Mouse (Mus musculus) gastrocnemius, postnatal 14 days (tissue): ENCODE results near the gene Anapc7. TPM values are rescaled to one million over a fixed set of nuclear protein-coding genes. Genes with fewer than 3 reads are reported as not detected.

Experiments used
- DNase-seq: peaks from one replicate; pipeline ENCODE4 v3.0.0; 2021; ENCODE audit warnings: mixed read lengths
- intact Hi-C: fragments of 180-260 bp; cut with DNase I; formaldehyde crosslinking; loops from one replicate; pipeline ENCODE4 v1.15.1; 2025; ENCODE audit warnings: low total_unique reads
- long read RNA-seq, 2 experiments: library from polyadenylated mRNA; stranded (forward); transcript quantifications; one replicate each; pipeline ENCODE4 v2.0.0; 2021
- total RNA-seq, 2 experiments: library from RNA; stranded (reverse); gene quantifications; 2 replicates each; pipeline ENCODE4 v1.2.3; 2021

The Anapc7 gene
- 10 to 100 TPM; 16.6 to 18.1 TPM for total RNA-seq
- long read RNA-seq, experiment 1, transcript Anapc7-201 (11 exons, 2,751 nt): major isoform, 15 of 19 reads
- long read RNA-seq, experiment 1, partial matches to known transcripts: 2 of 19 reads
- long read RNA-seq, experiment 1, other reads (novel, unspliced or antisense): 2 of 19 reads
- long read RNA-seq, experiment 2, transcript Anapc7-201 (11 exons, 2,751 nt): major isoform, 17 of 23 reads
- long read RNA-seq, experiment 2, partial matches to known transcripts: 5 of 23 reads
- long read RNA-seq, experiment 2, other reads (novel, unspliced or antisense): 1 of 23 reads

DNA sequence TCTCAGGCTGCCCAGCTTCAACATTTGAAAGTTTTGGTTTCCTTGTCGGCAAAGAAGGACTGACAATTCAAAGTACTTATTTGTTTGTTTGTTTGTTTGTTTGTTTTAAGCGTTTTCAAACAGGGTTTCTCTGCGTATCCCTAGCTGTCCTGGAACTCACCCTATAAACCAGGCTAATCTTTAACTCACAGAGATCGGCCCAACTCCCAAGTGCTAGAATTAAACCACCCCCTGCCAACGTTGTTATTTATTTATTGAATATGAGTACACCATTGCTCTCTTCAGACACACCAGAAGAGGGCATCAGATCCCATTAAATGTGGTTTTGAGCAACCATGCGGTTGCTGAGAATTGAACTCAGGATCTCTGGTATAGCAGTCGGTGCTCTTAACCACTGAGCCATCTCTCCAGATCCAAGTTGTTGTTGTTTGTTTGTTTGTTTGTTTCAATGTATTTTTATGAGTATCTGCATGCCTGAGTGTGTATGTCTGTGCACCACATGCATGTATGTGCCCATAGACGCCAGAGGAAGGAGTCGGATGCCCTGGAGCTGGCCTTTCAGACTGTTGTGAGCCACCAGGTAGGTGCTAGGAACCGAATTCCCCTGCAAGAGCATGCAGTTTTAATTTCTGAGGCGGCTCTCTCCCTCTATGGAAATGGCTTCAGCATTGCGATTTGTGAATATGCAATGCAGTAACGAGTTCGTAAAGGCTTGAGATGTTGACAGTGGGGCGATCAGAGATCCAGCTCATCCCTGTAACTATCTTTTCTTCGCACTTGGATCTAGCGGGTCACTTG is at the start of gene Anapc7:
Anapc7 (plus strand) TSS at position 423 of the 798 bp plus-strand sequence.
- no peak for DNase-seq
- intact Hi-C loops: no loop called here

DNA sequence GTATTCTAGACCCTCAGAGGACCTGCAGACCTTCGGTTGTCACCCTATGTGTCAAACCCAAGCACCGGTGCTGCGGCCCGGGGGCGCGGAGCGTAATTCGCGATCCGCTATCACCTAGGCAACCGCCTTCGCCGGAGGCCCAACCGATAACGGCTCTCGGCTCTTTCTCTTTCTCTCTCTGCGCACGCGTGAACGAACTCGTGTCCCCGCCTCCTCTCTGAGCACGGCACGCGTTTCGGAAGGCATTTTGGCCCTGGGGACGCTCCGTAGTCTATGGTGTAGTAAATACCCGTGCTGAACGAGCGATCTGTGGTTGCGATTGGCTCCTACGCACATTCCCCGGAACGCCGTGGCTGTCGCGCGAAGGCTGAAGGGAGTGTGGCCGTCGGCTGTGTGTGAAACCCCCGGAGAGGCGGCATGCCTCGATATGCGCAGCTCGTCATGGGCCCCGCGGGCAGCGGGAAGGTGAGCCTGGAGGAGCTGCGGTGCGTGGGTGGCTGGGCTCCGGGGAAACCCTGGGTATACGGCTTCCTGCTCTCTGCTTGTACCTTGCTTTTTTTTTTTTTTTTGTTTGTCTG is 49.2 kb upstream of the Anapc7 start, which contains the start of gene Fam216a:
Fam216a (minus strand) TSS at position 173 of the 578 bp plus-strand sequence.
- intact Hi-C loops: no loop called here
- peak; percentile 99 for DNase-seq

- no peak for DNase-seq
- intact Hi-C loops: no loop called here
Observed at GRCm38 (mm10) chr5:122372878-122373277, 48.6 kb upstream of the Anapc7 start.

- intact Hi-C loops: no loop called here
- no peak for DNase-seq
Observed at GRCm38 (mm10) chr5:122377101-122377833, 44.2 kb upstream of the Anapc7 start.

DNA sequence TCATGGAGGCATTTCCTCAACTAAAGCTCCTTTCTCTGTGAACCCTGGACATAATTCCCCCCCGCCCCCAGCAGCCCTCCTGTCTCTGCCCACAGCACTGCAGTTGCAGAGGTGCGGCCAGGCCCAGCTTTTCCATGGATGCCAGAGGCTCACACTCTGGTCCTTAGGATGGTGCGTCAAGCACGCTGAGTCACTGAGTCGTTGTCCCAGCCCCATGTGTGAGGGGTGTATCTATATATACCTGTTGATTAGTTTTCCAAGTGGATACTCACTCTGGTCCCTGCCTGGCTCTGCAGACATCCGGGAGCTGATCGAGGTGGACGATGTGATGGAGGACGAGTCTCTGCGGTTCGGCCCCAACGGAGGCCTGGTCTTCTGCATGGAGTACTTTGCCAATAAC is 43.3 kb upstream of the Anapc7 start:
- DNase-seq: no peak
- intact Hi-C loops: no loop called here

- intact Hi-C loops: no loop called here
- peak; percentile 67 for DNase-seq
Observed at GRCm38 (mm10) chr5:122379374-122380155, 41.9 kb upstream of the Anapc7 start.

GRCm38 (mm10) chr5:122390006-122390405 is 31.5 kb upstream of the Anapc7 start:
- DNase-seq: no peak
- intact Hi-C loops: no loop called here

GRCm38 (mm10) chr5:122390671-122391070 is 30.8 kb upstream of the Anapc7 start:
- intact Hi-C loops: no loop called here
- DNase-seq: no peak

DNA sequence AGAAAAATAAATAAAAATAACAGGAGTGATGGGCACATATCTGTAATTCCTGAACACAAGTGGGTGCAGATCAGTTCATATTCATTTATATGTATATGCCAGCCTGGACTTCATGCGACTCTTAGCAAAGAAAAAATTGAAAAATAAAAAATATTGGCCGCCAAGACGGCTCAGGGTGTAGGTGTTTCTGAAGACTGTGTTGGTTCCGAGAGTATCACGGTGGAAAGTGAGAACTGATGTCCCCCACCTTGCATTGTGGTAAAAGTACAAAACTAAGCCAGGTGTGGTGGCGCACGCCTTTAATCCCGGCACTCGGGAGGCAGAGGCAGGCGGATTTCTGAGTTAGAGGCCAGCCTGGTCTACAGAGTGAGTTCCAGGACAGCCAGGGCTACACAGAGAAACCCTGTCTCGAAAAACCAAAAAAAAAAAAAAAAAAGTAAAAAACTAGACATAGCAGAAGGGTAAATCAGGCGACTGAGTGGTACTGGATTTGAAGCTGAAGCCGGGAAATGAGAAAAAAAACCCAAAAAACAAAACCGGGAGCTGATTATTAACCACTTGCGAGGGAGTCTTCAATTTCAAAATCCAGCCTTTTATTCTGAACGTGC is 30.2 kb upstream of the Anapc7 start:
- DNase-seq: no peak
- intact Hi-C loops: no loop called here

- intact Hi-C loops: no loop called here
- peak; percentile 89 for DNase-seq
Observed at GRCm38 (mm10) chr5:122391786-122392180, 29.7 kb upstream of the Anapc7 start, which contains the start of gene Arpc3. Gene Arpc3 (plus strand): TSS chr5:122391878.

DNA sequence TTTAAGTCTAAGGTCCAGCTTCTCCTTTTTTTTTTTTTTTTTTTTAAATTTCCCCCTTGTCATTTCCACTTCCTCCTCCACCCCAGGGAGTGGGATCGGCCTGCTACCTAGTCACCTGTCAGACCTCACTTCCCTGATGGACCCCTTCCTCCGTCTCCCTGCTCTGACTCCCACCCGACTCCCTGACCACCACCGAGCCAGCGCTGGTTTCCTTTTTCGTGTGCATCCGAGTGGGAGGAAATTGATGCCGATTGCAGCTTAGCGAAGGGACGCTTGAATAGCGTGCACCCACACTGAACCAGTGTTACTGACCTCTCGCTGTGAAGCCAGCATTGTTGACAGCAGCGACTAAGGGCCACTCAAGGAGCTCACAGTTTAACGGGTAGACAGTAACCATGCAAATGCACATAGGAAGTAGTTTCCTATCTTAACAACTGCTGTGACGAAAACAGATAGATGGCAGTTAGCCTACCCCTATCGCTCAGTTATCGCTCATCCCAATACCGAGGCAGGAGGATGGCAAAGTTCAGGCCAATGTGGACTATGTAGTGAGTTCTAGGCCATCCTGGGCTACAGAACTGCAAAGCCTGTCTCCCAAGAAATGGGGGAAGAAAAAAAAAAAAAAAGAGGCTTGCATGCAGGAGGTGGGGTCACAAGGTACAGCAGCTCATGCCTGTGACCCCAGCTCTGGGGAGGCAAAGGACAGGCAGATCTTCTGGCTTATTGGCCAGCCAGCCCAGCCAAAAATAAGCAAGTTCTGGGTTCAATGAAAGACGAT is 29.1 kb upstream of the Anapc7 start:
- no peak for DNase-seq
- intact Hi-C loops: no loop called here

- intact Hi-C loops: no loop called here
- DNase-seq: peak; percentile 67
Observed at GRCm38 (mm10) chr5:122393887-122394286, 27.6 kb upstream of the Anapc7 start.

- DNase-seq: peak; percentile 34
- intact Hi-C loops: no loop called here
Observed at GRCm38 (mm10) chr5:122396791-122397190, 24.7 kb upstream of the Anapc7 start.

- no peak for DNase-seq
- intact Hi-C loops: no loop called here
Observed at GRCm38 (mm10) chr5:122397495-122397894, 24.0 kb upstream of the Anapc7 start.

DNA sequence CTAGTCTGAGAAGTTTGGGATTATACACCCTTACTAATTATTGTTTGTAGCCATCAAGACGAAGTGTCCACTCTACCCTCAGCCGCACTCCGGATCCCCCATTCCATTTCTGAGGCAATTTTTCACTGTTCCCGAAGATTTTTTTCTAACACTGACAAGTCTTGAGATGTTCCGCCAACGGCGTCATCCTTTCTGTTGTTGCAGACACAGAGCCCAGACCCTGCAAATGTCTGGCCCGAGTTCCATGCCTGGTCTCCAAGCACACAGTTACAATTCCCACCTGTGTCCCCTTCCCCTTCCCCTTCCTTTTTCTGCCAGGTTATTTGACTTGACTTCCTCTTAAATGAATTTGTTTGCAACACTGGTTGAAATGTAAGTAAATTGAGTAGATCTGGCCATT is 21.6 kb upstream of the Anapc7 start:
- no peak for DNase-seq
- intact Hi-C loops: loop anchor here (2.0 to 10.0 kb wide), 2 partner anchors 225 to 325 kb away; no protein-coding TSS in a partner anchor

- peak; percentile 32 for DNase-seq
- intact Hi-C loops: loop anchor here (2.0 to 10.0 kb wide), 2 partner anchors 224 to 324 kb away; no protein-coding TSS in a partner anchor
Observed at GRCm38 (mm10) chr5:122400628-122401302, 20.7 kb upstream of the Anapc7 start.

- intact Hi-C loops: loop anchor here (2.0 to 10.0 kb wide), 2 partner anchors 224 to 324 kb away; no protein-coding TSS in a partner anchor
- peak; percentile 67 for DNase-seq
Observed at GRCm38 (mm10) chr5:122401303-122401640, 20.2 kb upstream of the Anapc7 start.
